Mouse (Mus musculus): Measurements from ENCODE around the gene Dapl1.
A peak's percentile ranks its signal among the peaks of the same experiment; 100 is the strongest.

Gene Dapl1

GRCm38 (mm10) chr2:59484438-59484837 is at the start of gene Dapl1:
TSS of gene Dapl1 (plus strand) at chr2:59484653.
- DNase-seq (ENCODE audit: low spot score in 2 of 2) = no peak

- no peak for DNase-seq (ENCODE audit: low spot score in 2 of 2)
Observed at GRCm38 (mm10) chr2:59434820-59435219, 49.6 kb upstream of the Dapl1 start.

DNA sequence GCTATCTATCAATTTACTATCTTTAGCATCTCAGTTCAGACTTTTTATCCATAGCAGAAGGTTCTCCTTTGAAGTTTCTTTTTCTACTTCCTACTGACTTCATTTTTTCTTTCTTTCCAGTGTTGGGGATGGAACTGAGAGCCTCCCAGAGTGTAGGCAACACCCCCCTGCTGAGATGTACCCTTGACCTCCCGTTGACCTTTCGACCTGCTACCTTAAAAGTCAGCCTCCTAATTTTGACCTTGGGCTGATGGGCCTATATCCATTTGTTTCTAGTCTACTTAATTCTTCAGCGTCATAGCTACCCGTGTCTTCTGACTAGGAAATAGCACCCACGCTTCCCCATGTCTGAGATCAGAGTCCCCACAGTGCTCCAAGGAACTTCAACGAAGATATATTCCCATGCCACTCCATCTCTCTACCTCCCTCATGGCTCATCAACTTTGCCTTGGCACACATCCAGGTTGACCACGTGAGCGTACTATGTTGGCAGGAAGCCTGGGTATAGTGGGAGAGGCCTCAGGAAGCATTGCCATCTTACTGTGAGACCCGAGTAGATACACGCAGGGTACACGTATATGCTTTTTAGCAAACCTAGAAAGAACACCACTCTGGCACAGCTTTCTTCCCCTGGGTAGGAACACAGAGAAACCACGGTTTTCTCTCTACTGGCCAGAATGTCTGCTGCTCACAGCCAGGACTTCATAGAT is 46.6 kb upstream of the Dapl1 start:
- peak; percentile 65 to 71 for DNase-seq (ENCODE audit: low spot score in 2 of 2)

DNA sequence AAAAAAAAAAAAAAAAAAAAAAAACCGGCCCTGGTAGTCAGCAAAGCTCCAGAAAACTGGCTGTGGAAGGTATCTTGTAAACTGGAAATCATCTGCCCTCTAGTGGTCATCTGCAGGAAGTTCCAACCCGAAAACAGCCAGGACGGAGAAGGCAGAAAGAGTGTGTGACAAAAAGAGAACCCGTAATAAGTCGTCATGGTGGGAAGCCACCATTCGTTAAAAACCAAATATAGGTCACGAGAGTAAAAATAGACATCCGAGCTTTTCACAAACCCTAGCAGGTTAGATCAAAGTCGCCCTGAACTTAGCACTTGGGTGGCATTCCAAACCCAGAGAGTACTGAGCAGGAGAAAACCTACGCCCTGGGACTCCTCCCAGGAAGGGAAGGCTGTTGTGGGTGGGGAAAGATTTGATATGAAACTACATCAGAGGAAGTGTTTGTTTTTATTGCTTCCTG is 45.9 kb upstream of the Dapl1 start:
- peak; percentile 58 to 65 for DNase-seq (ENCODE audit: low spot score in 2 of 2)

GRCm38 (mm10) chr2:59439824-59440223 is 44.6 kb upstream of the Dapl1 start:
- DNase-seq (ENCODE audit: low spot score in 2 of 2) = no peak

DNA sequence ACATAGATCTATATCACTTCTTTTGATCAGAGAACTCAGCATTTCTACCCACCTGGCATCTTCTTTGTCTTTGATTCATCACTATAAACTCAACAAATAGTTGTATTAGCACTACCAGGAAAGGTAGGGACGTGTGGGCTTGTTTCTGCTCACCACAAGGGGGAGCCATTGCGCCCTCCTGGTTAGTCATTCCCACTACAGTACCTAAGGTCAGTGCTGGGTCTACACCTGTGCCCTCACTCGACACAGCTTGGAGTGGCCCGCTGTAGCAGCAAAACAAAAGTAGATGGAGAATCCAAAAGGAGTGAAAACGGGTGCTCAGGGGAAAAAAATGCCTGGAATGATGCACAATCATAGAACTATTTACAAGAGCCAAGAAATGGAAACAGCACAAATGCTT is 44.0 kb upstream of the Dapl1 start:
- peak in 1 of 2 experiments; percentile 38 for DNase-seq (ENCODE audit: low spot score in 2 of 2)

GRCm38 (mm10) chr2:59441681-59442080 is 42.8 kb upstream of the Dapl1 start:
- DNase-seq (ENCODE audit: low spot score in 2 of 2) = no peak

GRCm38 (mm10) chr2:59446671-59447070 is 37.8 kb upstream of the Dapl1 start:
- DNase-seq (ENCODE audit: low spot score in 2 of 2) = no peak

DNA sequence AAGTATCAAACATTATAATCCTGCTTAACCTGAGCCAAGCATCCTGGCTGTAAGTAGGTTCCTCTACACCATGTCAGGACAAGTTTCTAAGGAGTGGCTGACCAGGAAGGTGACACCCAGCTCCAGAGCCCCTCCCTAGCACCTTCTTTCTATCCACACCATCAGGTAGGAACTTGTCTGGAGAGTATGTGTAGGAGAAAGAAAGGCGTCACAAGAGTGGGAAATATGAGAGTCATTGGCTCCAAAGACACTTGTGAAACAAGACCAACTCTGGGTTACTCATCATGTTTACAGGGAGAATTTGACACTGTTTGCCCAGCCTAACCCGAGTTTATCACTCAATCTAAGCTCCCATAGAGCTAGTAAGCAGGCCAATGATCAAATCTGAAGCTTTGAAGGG is 36.7 kb upstream of the Dapl1 start:
- no peak for DNase-seq (ENCODE audit: low spot score in 2 of 2)

DNA sequence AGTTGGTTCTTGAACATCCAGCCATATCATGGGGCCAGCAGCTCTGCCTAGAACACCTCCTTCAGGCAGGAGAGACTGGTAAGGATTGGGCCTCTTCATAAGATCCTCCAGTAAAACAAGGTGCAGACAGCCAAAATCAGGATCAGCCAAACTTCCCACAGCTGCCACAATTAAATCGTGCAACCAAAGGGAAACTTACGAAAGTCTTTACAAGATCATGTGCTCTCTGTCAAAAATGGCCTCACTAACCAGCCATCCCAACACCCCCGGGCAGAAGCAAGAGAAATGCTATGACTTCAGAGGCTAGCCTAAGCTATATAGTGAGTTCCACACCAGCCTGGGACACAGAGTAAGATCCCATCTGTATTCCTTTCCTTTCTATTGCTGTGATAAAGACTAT is 35.9 kb upstream of the Dapl1 start:
- no peak for DNase-seq (ENCODE audit: low spot score in 2 of 2)

DNA sequence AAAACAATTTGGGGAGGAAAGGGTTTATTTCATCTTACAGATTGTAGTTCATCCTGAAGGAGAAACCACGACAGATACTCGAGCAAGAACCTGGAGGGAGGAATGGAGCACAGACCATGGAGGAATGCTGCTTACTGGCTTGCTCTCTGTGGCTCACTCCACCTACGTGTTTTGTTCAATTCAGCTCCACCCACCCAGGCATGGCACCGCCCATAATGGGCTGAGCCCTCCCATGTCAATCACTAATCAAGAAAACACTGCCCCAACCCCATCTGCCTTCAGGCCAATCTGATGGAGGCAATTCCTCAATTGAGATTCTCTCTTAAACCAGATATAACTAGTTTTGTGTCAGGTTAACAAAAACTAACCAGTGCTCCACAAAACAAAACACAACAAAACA is 35.5 kb upstream of the Dapl1 start:
- no peak for DNase-seq (ENCODE audit: low spot score in 2 of 2)

- DNase-seq (ENCODE audit: low spot score in 2 of 2) = no peak
Observed at GRCm38 (mm10) chr2:59451675-59452074, 32.8 kb upstream of the Dapl1 start.

- DNase-seq (ENCODE audit: low spot score in 2 of 2) = no peak
Observed at GRCm38 (mm10) chr2:59452102-59452501, 32.4 kb upstream of the Dapl1 start.

- DNase-seq (ENCODE audit: low spot score in 2 of 2) = no peak
Observed at GRCm38 (mm10) chr2:59462086-59462485, 22.4 kb upstream of the Dapl1 start.

- DNase-seq (ENCODE audit: low spot score in 2 of 2) = no peak
Observed at GRCm38 (mm10) chr2:59463428-59464182, 20.8 kb upstream of the Dapl1 start.

GRCm38 (mm10) chr2:59465671-59466070 is 18.8 kb upstream of the Dapl1 start:
- no peak for DNase-seq (ENCODE audit: low spot score in 2 of 2)

GRCm38 (mm10) chr2:59466358-59466757 is 18.1 kb upstream of the Dapl1 start:
- DNase-seq (ENCODE audit: low spot score in 2 of 2) = no peak

DNA sequence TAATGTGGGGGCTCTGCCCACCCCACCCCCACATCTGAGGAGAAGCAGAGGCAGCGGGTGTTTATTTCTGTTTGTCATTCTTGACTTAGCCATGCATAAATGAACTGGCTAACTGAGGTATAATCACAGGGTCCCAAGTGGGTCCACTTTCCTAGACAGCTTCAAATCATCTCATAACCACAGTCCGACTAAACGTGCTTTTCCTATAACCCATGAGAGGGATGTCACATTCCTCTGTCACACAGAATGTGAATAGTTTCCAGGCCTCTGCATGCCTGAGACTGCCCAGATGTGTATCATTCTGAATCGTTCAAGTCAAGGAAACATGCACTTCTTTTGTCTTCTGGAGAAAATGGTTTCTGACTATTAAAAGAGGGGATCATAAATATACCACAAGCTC is 17.4 kb upstream of the Dapl1 start:
- DNase-seq (ENCODE audit: low spot score in 2 of 2) = no peak

- no peak for DNase-seq (ENCODE audit: low spot score in 2 of 2)
Observed at GRCm38 (mm10) chr2:59467976-59468375, 16.5 kb upstream of the Dapl1 start.

DNA sequence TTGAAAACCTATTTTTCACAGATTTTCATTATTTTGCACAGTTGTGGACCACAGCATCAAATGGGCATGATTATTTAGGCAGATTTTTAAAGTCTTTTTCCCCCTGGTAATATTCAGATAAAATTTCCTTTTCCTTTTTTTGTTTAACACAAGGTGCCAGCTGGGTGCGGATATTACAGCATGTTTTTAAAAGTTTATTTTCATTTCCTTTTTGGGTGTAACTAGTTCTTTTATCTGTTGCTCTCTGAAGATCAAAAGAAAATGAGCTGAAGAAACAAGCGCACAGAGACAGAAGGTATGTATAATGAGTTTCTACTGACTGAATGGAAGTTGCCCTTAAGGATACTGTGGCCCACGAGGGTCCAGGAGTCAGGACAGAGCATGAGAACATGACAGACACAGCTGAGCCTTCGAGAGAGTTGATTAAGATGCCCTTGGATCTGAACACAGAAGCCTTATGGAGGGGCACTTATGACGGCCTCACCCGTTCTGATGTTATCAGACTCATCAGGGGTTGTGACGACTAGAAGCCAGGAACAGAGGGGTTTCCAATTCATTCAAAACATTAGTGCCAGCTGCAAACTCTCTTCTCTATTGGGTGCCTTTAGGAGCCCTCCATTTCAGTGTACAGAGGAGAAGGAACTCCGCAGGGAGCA is 14.7 kb upstream of the Dapl1 start:
- no peak for DNase-seq (ENCODE audit: low spot score in 2 of 2)

GRCm38 (mm10) chr2:59470326-59471031 is 14.0 kb upstream of the Dapl1 start:
- DNase-seq (ENCODE audit: low spot score in 2 of 2) = no peak
